Mouse (Mus musculus) heart, embryonic 10.5 days (tissue): ENCODE results near the gene Dnajc12. TPM values are rescaled to one million over a fixed set of nuclear protein-coding genes. Genes with fewer than 3 reads are reported as not detected.
A peak's percentile ranks its signal among the peaks of the same experiment; 100 is the strongest.

ENCODE experiments used
- DNase-seq: peaks from one replicate; pipeline ENCODE4 v3.0.0-alpha.2; 2017; ENCODE audit warnings: low spot score
- H3K27ac ChIP-seq: fragments of 300-500 bp; sonication (generic); 2 replicates; pipeline ENCODE4 v1.5.1; 2016; ENCODE audit warnings: mild to moderate bottlenecking
- H3K27me3 ChIP-seq: fragments of 300-500 bp; sonication (generic); 2 replicates; pipeline ENCODE4 v1.6.1; 2016; ENCODE audit warnings: mild to moderate bottlenecking; ENCODE audit not compliant: poor library complexity, insufficient read depth, severe bottlenecking
- H3K36me3 ChIP-seq: fragments of 300-500 bp; sonication (generic); 2 replicates; pipeline ENCODE4 v1.6.1; 2016; ENCODE audit warnings: mild to moderate bottlenecking, moderate library complexity
- H3K4me1 ChIP-seq: fragments of 300-500 bp; sonication (generic); 2 replicates; pipeline ENCODE4 v1.6.1; 2016; ENCODE audit warnings: mild to moderate bottlenecking
- H3K4me3 ChIP-seq: fragments of 300-500 bp; sonication (generic); 2 replicates; pipeline ENCODE4 v1.5.1; 2016; ENCODE audit warnings: mild to moderate bottlenecking, moderate library complexity
- H3K9me3 ChIP-seq: fragments of 300-500 bp; sonication (generic); 2 replicates; pipeline ENCODE4 v1.6.1; 2016; ENCODE audit warnings: mild to moderate bottlenecking, moderate library complexity
- whole genome bisulfite sequencing: fragments of 180-500 bp; shearing (Covaris S2); methylation state at CpG from one replicate; pipeline ENCODE4 v1.1.7; 2016; 5-methylcytosine and 5-hydroxymethylcytosine counted together
- polyA plus RNA-seq: library from polyadenylated mRNA; unstranded; fragments of >200 nt; fragmentation: Nextera tagmentation; extraction: Ambion mirVana; gene quantifications from 2 replicates; pipeline ENCODE4 v1.2.1, GENCODE M21; 2016

Gene Dnajc12
- polyA plus RNA-seq, 1 experiment from 2014 or later = 10.8 TPM

- Histone ChIP-seq H3K27ac (0 out of 2 replicates have a peak overlapping the region, but pooled peaks have one; percentile 22), H3K4me3 (no peak overlapping the region), H3K9me3 (no peaks in the 10 kb centered on the region), H3K36me3 (no peaks in the 10 kb centered on the region), H3K27me3 (no peaks in the 10 kb centered on the region), H3K4me1 (peaks cover 20% of the 10 kb centered on the region; the same call in 1 of the 2 replicates)
- 61% methylated on average over 8 of the region's 8 CpGs for WGBS
- DNase-seq = peak; percentile 42
These were observed 73.1 kb downstream of the Dnajc12 start for GRCm38 (mm10) chr10:63455110-63455878.

DNA sequence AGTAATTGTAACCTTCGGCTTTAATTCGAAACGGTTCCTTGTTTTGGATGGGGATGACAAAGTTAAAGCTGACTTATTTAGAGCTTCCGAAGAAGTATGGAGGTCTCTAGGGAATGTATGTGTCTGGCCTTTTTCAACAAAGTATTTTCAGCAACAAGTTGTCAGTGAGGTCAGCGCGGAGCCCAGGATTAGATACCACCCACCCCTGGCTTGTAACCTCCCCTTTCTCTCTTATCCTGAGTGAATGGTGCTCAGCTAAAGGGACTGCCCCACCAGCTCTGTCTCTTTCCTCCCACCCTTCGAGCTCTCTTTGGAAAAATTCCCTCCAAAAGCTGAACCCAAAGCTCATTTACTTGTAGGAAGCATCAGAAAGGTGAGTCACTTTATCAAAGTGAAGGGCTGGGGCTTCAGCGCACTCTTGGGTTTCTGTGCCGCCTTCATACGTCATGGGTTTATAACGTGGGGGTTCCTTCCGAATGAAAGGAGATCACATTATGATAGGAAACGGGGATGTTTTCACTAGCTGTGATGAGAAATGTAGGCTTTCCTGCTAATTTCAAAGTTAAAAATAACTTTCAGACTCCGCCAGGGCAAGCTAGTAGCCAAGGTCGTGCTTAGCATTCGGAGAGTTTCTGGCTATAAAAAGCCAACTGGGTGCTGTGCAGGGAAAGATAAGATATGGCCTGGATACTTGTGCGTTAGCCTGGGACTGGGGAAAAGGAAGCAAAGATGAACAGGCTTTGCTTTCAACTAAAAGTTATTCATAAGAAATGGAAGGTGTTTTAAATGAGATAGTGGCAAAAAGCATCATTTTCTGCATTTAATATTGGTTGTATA is 75.3 kb downstream of the Dnajc12 start:
- Histone ChIP-seq H3K4me1 (peaks cover 27% of the 10 kb centered on the region; the same call in 1 of the 2 replicates), H3K36me3 (no peaks in the 10 kb centered on the region), H3K27me3 (no peaks in the 10 kb centered on the region), H3K9me3 (no peaks in the 10 kb centered on the region), H3K27ac (peak overlapping the region; percentile 90), H3K4me3 (peak overlapping the region; percentile 59)
- 21% methylated on average over 17 of the region's 17 CpGs for WGBS
- peak; percentile 88 for DNase-seq

Other genes starting within 250 kb of the Dnajc12 start
- 1.0 and 4.2 TPM in 2 replicates for gene Mypn, start 178.5 kb upstream of the Dnajc12 start, polyA plus RNA-seq
- gene Herc4, start 138.6 kb upstream of the Dnajc12 start, polyA plus RNA-seq = 36.0 and 38.4 TPM in 2 replicates
- 2.4 and 5.2 TPM in 2 replicates for gene Sirt1, start 739 bp upstream of the Dnajc12 start, polyA plus RNA-seq
- not detected in 2 replicates for gene Gm7075, start 39.3 kb downstream of the Dnajc12 start, polyA plus RNA-seq
- 14.2 and 22.7 TPM in 2 replicates for gene Ctnna3, start 47.7 kb downstream of the Dnajc12 start, polyA plus RNA-seq